Mouse (Mus musculus) MEL-GATA-1-ER (cell line): ENCODE results near the gene Cryba2.

Experiments
- DNase-seq: peaks from one replicate; pipeline ENCODE4 v3.0.0-alpha.2; 2012; ENCODE audit warnings: low read depth; ENCODE audit errors: extremely low read depth

Gene Cryba2

DNA sequence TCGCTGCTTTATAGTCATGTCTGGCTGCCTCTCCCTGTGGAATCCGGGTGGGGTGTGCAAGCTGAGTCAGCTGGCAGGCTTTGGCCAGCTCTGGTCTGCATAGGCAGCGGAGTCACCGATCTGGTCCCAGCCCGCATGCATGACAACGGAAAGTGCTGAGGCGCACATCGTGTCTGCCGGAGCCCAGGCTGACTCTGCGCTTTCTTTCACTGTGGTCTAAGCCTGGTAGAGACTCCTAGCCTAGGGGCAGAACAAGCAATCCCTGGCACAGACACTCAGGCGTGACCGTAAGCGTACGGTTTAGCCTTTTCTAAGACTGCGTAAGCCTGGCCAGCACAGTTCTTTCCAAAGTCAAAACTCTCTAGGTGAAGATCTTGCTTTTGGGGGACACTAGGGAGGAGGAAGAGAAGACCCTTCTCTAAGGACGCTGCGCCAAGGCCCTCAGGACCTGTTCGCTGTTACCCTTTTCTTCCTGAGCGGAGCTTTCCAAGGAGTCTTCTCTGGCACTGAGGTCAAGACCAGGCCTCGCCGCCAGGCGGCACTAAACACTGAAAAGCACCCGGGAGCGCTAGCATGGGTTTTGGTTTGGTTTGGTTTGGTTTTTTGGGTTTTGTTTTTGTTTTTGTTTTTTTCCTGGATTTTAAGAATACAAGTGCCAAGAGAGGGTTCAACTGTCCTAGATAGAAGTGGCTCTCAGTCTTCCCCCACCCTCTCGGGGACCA is at the start of gene Cryba2:
Gene Cryba2 (minus strand): TSS at position 10 of the 722 bp plus-strand sequence.
- DNase-seq, result no peak

DNA sequence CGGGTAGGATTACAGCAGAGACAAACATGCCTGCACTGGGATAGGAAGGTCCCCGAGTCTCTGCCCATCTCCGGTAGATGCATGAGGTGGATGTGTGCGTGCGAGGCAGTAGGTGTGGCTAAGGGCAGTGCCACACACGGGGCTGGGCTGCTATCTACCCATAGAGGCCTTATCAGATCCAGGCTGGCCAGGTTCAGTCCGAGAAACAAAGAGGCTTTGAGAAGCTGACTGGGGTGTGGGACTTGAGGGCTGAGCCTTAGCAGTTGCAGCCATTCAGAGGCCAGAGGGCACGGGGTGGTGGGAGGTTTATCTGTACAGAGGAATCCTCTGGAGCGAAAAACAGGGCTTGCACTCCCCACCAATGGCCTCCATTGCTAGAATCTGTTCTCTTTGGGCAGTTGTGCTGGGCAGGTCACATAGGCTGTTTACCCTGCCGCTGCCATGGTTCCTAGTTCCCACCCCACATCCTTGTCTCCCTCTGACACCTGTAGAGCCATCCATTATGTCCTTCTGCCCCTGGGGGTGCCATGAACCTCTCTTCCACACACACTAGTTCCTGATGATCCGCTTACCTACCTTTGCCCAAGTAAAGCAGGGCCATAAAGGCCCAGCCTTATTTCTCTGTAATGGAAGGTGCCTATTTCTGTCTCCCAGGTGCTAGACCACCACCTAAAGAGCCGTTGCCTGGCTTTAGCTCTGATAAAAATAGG is 48.9 kb upstream of the Cryba2 start:
- no peak for DNase-seq

DNA sequence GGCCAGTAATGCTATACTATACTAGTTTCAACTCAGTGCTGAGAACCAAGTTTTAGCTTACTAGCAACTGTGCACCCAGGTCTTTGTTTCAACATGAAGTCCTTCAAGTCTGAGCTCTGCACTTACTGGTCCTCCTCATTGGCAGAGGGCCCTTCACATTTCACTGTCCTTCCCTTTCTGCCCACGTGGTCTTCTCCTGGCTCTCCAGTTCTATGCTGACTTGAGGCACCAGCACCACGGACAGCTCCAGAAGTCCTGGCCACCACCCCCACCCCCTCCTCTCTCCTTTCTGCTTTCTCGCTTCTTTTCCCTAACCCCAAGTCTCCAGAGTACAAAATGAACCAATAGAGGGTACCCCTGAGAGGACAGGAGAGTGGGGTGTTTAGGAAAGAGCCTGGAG is 46.8 kb upstream of the Cryba2 start:
- DNase-seq, result no peak

DNA sequence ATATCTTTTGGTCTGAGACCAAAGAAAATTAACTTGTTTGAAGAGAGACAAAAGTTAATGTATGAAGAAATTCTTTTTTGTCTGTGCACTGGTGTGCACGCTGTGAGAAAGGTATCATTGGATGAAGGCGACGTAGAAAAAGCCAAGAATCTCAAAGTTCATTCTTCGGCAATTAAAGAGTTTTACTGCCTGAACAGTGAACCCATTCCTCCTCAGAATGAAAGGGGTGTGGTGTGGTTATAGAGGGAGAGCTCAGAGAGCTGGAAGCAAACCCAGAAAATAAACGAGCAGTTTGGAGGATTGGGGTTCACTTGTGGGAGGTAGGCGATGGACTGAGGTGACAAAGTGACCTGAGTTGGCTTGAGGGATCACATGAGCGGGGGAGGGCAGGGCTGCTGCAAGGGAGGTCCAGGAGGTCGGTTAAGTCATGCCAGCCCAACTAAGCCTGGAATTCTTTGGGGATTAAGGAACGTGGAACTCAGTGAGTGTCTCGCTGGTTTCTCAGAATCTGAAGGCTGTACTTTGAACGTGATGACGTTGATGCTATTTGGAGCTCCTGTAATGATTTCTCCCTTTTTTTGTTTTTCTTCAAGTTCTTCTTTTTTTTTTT is 43.4 kb upstream of the Cryba2 start:
- no peak for DNase-seq

DNA sequence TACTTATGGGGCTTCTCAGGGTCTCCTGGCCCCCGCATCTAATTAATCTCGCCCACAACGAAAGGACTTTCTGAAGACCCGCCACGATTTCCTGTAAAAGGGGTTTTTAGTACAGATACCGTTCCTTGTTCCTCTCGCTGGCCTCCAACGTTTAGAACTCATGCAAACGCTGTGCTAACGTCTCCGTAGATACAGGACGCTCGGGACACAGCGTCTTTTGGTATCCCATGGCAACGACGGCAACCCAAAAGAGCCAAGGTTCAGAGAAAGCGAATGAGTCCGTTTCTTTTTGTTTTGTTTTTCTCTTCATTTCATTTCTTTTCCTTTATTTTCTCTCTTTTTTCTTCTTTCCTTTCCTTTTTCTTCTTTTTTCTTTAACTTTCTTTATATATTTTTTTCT is 42.5 kb upstream of the Cryba2 start, which contains the start of gene Cfap65:
Gene Cfap65 (minus strand): TSS at position 198 of the 400 bp plus-strand sequence.
- DNase-seq, result no peak

DNA sequence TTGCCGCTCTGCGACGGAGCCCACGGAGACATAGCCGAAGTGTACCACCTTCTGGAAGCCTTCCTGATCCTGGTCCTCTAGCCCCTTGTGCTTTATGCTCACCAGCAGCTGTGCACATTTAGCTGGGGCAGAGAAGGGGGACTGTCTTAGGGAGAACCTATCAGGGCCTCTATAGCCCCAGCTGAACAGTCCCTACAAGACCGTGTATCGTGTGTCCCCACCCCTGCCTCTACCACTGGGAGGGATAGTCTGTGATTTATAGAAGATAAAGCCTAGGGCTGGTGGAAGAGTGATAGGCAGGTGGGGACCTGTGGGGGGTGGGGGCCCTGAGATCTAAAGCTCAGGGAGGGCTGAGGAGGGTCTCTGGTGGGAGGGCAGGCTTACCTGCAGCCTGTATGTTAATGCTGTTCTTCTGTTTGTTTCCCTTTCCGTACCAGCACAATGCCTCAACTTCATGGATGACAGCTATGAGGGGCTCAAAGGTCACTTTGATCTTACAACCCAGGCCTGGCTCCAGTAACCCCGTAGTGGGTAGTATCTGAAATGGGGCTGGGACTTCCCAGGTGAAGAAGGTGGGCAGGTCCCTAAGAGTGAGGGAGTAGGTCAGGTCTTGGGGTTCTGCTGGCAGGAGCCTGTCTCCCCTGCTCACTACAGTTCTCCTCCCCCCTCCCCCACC is 34.8 kb upstream of the Cryba2 start:
- no peak for DNase-seq

DNA sequence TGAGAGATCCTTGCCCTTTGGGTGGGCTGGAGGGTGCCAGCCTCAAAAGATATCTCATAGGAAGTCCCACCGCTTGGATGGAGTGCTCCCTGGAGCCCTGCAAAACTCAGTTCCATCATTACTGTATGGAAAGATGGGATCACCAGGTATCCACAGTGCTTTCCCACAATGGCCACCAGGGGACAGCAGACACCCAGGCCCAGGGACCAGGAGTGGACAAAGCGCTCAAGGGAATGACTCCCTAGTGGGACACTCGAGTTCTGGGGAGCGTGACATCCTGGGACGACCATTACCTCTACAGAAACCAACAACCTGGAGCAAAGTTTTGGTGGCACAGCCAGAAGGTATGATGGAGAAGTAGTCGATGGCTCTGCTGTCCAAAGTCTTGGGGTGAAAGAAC is 33.8 kb upstream of the Cryba2 start:
- no peak for DNase-seq

DNA sequence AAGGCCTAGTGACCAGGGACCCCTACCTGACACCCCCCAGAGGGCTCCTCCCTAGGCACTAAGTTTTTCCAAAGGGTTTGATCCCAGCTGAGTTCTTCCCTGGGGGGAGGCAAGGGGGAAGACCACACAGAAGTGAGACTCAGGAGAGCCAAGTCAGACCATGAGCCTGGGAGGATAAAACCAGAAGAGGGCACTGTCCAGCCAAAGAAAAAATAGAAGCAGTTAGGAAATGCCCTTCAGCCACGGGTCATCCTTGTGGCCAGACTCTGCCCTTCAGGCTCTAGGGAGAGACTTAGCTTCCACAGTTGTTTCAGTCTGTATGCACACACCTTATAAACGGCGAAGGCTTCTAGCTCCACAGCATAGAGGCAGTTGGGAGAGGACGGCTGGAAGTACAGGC is 31.5 kb upstream of the Cryba2 start:
- DNase-seq, result no peak

DNA sequence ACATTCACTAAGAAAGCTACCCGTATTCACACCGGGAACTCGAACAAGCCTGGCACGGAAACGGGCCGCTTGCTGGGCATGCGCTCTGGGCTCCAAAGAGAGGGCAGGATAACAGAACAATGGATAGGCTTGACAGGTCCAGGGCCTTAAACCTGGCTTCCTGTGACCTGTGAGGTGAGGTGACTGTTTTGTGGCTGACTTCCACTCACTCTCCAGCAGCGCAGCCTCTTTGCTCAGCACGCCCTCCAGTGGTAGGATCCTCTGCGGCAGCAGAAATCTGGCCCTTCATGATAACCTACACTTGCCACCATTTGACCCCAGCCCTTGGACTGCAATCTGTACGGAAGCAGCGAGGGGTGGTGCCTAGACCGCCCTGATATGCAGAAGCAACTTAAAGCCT is 22.8 kb upstream of the Cryba2 start:
- DNase-seq, result no peak

DNA sequence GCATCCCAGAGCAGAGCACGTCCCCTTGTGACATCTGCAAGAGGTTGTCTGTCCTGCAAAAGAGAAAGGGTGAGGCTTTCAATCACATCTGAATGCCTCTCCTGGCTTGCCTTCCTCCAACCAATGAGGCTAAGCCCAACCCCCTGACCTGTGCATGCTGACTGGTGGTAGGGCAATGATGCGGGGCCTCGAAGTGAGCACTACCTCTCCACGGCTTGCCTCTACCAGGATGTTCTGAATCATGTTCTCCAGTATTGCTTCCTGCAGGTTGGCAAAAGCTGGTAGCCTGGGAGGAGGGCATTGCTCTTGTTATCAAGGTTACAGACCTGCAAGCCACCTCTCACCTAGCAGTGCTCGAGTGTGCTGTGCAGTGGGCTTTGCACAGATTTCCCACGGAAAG is 9.2 kb upstream of the Cryba2 start:
- no peak for DNase-seq

DNA sequence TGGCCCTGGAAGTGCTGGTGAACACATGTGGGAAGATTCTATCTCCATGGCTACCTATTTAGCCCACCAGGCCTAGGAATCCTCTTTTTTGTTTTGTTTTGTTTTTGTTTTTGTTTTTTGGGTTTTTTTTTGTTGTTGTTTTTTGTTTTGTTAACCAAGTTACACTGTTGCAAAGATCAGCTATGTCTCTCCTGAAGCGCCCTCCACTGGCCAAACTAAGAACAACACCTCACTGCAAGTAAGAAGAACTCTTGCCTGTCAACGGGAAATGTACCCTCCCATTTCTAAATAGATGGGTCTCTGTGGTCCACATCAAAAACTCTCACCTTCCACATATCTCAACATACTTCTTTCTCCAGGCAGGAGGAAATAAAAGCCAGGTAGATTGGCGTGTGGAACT is 8.7 kb upstream of the Cryba2 start:
- peak; percentile 16 for DNase-seq

DNA sequence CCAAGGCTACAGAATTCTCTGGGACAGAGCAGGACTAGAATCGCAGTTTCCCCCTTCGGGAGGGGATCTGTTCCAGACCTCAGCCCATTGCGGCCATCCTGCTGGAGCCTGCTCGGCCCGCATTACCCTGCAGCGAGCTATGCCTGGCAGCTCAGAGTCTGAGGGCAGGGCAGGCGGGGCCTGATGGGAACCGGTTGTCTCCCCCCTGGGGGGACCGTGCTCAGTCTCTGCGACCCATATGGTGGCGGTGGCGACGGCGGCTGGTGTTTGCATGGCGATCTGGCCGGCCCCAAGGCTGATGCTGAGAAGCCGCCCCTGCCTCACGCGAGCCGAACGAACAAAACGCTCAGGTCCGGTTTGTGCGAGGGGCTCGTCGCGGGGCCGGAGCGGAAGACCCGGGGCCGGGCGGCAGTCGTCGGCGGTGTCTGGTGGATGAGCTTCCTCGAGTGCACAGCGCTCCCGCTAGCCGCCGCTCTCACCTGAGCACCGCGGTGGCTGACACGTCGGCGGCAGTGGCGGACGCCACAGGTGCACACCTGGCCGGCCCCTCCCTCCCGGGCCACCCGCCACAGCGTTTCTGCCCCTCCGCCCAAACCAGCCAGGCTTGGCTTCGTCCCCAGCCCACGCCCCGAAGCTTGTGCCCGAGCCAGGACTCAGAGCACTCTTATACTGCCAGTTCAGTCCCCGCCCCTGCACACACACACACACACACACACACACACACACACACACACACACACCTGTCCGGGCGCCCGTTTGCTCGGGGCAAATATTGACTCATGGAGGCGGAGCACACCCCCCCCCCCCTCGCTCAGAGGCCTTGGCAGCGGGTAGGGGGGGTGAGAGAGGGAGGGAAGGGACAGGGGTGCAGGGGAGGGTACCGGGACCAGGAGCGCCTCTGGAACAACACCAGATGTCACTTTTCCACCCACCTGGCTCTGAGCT is 7.7 kb upstream of the Cryba2 start:
- no peak for DNase-seq

DNA sequence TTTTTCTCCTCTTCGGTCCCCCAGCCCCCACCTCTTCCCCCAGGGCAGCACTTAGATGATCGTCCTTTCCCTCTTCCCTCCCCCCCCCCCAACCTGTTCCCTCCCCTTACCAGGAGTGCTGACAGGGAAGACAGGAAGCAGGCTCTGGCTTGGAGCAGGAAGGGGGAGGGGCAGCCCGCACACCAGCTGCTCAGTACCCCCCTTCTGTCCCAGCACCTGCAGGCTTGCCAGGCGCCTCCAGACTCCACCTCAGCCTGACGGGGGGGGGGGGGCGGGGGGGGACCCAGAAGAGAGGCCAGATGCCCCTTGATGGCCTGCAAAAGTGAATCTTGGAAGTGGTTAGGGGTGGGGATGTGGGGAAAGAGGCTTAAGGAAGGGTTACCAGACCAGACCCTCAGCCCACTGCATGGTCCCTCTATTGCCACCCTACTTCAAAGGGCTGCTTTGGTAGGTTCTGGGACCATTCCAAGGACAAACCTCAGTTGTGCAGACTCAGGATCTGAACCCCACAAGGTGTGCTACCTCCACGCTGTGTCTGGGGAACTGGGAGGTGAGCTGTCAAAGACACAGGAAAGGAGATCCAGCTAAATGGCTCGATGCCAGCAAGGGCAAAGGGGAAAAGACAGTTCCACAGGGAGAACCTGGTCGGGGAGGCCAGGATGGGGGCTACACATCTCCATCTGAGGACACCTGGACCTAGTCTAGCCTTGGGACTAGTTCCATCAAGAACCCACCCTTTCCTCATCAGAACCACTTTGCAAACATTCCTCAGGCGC is 5.9 kb upstream of the Cryba2 start:
- no peak for DNase-seq

DNA sequence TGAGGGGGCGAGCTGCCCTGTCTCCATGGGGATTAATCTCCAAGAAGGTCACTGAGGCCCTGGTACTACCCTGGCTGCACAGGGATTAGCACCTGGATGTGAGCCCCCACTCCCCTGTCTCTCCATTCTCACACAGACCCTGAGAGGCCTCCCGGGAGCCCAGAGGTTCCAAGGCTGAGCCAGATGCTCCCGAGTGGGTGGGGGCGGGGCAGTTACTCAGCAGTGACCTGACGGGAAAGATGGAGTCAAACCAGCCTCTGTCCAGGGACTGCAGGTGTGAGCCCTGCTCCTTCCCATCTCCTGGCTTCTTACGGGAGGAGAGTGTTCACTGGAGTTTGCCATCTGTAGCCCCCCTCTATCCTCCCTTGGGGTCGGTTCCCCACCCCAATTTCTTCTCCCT is 5.0 kb upstream of the Cryba2 start:
- DNase-seq, result no peak

DNA sequence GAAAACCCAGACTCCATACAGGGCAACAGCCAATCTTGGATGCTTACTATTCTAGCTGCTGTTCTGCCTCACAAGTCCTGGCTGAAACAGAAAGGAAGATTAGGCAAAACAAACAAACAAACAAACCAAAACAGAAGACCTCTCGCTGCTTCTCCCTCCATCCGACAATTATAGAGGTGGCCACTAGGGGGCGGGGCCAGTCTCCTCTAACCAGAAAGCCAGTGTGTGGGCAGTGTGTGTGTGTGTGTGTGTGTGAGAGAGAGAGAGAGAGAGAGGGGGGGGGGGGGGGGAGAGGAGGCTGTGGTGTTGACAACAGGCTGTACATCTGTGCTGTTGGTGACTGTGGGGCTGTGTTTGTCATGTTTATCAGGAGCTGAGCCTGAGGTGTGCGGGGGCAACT is 2.0 kb upstream of the Cryba2 start:
- peak; percentile 13 for DNase-seq

DNA sequence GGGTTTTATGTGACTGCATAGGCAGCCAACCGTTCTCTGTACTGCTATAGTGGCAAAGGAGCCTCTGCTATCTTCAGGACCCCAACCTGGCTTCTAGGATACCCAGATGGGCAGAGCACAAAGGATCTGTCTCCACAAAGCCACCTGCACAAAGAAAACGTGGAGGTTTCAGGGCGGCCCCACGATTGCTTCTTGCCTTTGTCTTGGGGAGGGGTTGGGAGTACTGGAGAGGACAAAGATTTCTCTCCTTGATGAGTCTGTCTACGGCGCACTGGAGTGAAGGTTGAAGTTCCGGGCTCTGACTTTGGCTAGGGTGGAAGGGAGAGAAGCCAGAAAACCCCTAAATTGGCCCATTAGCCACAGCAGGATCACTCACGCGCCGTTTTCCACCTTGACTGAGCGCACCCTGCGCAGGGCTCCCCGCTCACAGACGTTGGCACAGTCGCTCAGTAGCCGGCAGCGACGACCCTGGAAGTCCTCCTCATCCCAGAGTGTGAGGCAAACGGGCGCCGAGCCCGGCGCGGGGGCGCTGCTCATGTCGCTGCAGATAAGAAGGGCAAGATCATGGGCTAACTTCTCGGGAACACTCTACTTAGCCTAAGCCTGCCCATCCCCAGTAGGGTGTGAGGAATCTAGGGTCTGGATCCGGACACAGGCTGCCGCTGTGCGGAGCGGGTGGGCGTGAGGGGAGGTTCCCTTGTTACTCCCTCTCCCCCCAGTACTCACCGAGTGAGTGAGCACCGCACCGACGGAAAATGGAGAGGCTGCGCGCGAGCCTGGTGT is 401 bp downstream of the Cryba2 start:
- DNase-seq, result no peak

DNA sequence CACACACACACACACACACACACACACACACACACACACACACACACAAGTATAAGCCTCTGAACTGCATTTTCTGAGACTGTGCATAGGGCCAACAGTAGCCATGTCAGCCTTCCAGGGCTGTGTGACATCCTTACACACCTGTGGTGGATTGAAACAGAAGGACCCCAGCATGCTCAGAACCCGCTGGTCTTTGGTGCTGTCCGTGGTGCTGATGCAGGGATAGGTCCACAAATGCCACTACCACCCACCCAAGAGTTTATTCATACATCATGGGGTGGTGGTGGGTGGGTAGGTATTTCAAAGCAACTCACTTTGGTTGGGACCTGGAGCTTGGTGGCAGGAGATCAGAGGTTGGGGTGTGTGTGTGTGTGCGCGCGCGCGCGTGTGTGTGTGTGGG is 1.4 kb downstream of the Cryba2 start:
- DNase-seq, result peak; percentile 8

DNA sequence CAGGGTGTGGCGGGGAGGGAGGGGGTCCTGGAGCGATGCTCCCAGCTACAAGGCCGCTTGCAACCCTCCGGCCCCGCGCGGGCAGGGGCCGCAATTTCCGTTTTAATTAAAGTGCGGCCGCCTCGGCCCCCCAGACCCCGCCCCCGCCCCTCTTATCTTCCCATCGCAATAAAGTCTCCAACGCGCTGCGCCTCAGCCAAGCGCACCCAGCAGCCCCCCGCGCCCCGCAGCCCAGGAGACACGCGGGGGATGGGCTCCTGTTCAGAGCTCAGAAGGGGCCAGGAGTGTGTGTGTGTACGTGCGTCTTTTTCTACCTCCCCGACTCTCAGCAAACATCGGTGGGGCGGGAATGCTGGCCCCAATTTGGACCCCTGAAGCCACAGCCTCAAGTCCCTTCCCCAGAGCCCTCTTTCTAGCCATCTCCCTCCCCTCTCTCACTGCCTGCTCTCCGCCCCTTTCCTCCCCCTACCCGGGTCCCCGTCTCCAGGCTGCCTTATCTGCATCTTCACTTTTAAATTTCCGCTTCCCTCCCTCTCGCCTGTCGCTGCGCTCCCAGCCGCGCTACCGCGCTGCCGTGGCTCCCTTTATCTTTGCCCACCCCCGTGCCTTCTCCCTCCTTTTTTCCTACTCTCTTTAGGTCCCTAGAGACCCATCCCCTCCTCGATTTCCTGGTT is 7.4 kb downstream of the Cryba2 start, which contains the start of gene Fev:
Gene Fev (minus strand): TSS at position 51 of the 674 bp plus-strand sequence.
- no peak for DNase-seq
